Mouse (Mus musculus): ENCODE data around the gene Ss18l1.

- TF ChIP-seq POLR2A (IDR thresholded peaks at IDR 0.05; ENCODE audit: low read depth, low read length), result no peak
- TF ChIP-seq CTCF (conservative IDR thresholded peaks at IDR 0.05; ENCODE audit: insufficient read depth, insufficient read length, low read depth, low read length), result no peak
These were observed 19.6 kb upstream of the Ss18l1 start for GRCm38 (mm10) chr2:180022751-180023150.

Data from kidney, adult 2 months (tissue).